Mouse (Mus musculus): Measurements from ENCODE around the gene Lsmem1. TPM values are rescaled to one million over a fixed set of nuclear protein-coding genes. Genes with fewer than 3 reads are reported as not detected.

Gene Lsmem1
- polyA plus RNA-seq, 1 experiment from 2014 or later = 0.09 TPM

DNA sequence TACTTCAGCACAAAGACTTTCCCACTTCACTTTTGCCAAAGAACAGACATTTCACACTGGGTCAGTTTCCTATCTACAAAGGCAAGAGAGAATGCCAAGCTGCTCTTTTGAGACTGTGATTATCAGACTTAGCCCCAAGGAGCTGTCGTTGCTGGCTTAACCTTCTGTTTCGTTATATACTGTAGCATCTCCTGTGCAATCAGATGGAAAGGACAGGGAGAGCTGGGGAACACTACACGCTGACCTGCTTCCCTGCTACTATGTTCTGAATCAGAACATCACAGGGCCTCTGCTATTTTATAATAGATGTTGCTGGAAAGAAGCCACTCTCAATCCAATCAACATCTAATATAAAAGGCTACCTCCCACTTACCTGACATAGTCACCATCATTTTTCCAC, 9.8 kb upstream of the Lsmem1 start:
- no peak overlapping the region for H3K9ac ChIP-seq
- H3K9me3 ChIP-seq (replicated peaks) = no peaks in the 10 kb centered on the region
- ATAC-seq (ENCODE audit: insufficient read depth) = no peak
- H3K36me3 ChIP-seq (replicated peaks) = peaks cover 83% of the 10 kb centered on the region
- H3K4me3 ChIP-seq (replicated peaks) = no peak overlapping the region
- no peak overlapping the region for H3K27ac ChIP-seq (replicated peaks)
- no peaks in the 10 kb centered on the region for H3K4me1 ChIP-seq (replicated peaks)
- no peak overlapping the region for H3K4me2 ChIP-seq
- WGBS (ENCODE audit: insufficient replicate concordance) = 83% methylated on average over 3 of the region's 3 CpGs
- no peaks in the 10 kb centered on the region for H3K27me3 ChIP-seq

DNA sequence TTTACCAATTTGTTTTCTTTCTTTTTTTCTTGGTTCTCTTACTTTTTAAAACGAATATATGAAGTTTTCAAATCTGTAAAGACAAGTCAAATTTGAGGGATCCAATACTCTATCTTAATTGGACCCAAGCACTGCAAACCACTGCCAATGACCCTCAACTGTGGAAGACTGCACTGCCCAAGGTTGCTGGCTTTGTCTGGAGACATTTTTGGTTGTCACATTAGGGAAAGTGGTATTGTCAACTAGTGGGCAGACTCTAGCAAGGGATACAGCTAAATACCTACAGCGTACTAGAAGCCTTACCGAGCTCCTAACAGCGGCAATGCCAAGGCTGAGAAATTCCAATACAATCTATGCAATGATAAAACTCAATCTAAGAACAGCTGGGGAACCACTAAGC, 8.6 kb upstream of the Lsmem1 start:
- Histone ChIP-seq H3K9ac (no peak overlapping the region), H3K27me3 (no peaks in the 10 kb centered on the region), H3K36me3 (replicated peaks) (peaks cover 83% of the 10 kb centered on the region), H3K9me3 (replicated peaks) (no peaks in the 10 kb centered on the region), H3K4me2 (no peak overlapping the region), H3K27ac (replicated peaks) (no peak overlapping the region), H3K4me3 (replicated peaks) (no peak overlapping the region), H3K4me1 (replicated peaks) (no peaks in the 10 kb centered on the region)
- WGBS (ENCODE audit: insufficient replicate concordance) = 84% methylated on average over 4 of the region's 4 CpGs
- no peak for ATAC-seq (ENCODE audit: insufficient read depth)

DNA sequence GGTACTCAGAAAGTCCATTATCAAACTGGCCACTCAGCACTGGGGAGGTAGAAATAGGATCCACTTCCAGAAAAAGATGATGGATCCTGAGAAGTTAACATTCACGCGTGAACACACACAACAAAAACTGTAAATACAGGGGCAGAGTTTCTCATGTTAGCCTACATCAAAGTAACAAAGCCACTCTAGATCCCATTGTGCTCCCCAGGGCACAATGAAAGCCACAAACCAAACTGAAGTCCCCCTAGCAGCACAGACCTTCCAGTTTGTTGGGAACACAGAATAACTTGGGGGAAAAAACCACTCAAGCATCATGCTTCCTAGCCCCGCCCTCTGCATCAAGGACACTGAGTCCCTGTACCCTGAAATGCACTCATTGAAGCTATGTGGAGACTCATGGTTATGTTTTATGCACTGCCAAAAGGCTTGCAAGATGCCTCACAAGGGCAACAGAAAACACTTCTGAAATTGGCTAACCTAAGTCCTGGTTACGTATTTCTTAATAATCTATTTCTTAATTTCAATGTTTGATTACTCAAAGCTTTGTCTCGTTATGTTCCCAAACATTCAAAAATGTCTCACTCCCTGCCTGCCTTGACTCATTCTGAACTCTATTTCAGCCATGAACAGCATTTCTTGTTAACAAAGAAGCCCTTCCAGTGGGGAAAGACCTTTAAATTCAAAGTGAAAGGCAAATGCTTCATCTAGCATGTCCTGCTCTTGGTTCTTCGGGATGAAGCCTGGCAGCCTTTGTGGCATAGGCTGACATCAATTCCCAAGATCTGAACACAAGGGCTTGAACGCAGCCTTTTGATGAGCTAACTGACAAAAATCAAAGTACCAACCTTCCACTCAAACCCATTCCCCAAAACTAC, 3.1 kb upstream of the Lsmem1 start:
- H3K4me1 ChIP-seq (replicated peaks) = no peaks in the 10 kb centered on the region
- no peaks in the 10 kb centered on the region for H3K27me3 ChIP-seq
- no peak overlapping the region for H3K9ac ChIP-seq
- H3K4me2 ChIP-seq = no peak overlapping the region
- H3K9me3 ChIP-seq (replicated peaks) = no peaks in the 10 kb centered on the region
- H3K36me3 ChIP-seq (replicated peaks) = peaks cover 57% of the 10 kb centered on the region
- ATAC-seq (ENCODE audit: insufficient read depth) = no peak
- 82% methylated on average over 7 of the region's 7 CpGs for WGBS (ENCODE audit: insufficient replicate concordance)
- H3K27ac ChIP-seq (replicated peaks) = no peak overlapping the region
- H3K4me3 ChIP-seq (replicated peaks) = no peak overlapping the region

DNA sequence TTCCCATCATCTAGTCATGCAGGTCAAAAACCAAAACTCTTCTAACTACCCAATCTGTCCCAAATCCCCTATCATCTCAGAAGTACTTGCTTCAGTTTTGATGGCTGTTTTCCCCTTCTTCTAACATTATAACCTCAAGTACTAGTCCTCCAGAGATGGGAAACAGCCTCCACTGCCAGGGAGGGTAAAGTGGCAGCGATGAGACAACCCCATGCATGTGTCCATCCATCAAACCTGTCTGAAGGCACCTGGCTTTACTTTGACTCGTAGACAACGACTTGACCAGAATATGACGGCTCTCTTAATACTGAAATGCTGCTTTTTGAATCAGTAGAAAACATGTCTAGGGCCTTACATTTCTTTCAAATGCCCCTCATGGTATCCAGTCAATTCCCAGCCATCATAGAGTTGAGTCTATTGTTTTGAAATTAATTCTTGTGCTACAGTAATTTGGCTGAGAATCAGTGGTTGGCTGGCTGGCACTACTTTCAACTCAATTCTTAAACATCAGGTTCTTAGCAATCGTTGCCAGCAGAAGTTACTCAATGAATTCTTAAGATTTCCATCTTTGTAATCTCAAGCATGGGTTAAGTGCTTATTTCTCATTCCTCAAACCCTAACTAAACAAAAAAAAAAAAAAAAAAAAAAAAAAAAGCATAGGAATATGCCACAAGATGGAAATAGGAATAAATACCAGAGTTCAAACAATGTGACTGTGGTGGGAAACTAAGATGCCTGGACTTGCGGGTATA, 1.4 kb upstream of the Lsmem1 start:
- Histone ChIP-seq H3K4me3 (replicated peaks) (no peak overlapping the region), H3K4me1 (replicated peaks) (no peaks in the 10 kb centered on the region), H3K27me3 (no peaks in the 10 kb centered on the region), H3K9ac (no peak overlapping the region), H3K9me3 (replicated peaks) (no peaks in the 10 kb centered on the region), H3K36me3 (replicated peaks) (peaks cover 41% of the 10 kb centered on the region), H3K4me2 (no peak overlapping the region), H3K27ac (replicated peaks) (no peak overlapping the region)
- ATAC-seq (ENCODE audit: insufficient read depth) = no peak
- 74% methylated on average over 6 of the region's 6 CpGs for WGBS (ENCODE audit: insufficient replicate concordance)

DNA sequence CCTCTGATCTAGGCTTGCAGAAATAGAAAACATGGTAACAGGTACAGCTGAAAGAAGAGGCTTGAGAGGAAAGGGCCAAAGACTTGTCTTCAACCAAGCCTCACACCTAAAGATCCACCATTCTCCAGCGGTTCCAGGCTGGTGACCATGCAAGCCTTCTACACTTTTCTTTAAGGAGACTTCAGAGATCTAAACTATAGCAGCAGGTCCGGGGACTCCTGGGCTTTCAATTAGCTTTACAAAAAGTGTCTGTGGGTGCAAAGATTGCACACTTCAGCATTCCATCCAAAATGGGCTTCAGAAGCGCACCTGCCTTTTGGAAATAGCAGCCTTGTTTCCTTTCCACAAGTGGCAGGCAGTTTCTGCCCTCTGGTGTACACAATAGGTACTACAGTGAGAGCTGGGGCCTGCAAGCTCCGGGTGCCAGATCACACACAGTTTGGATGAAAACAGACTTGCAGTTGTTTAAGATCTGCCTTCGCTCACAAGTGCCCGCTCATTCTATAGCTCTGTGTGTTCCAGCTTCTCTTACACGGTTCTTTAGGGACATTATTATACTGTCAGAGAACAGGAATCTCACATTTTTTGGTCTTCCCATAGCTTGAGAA, 609 bp upstream of the Lsmem1 start:
- H3K4me1 ChIP-seq (replicated peaks) = no peaks in the 10 kb centered on the region
- no peak overlapping the region for H3K4me3 ChIP-seq (replicated peaks)
- no peaks in the 10 kb centered on the region for H3K27me3 ChIP-seq
- WGBS (ENCODE audit: insufficient replicate concordance) = 44% methylated on average over 7 of the region's 7 CpGs
- no peak for ATAC-seq (ENCODE audit: insufficient read depth)
- peaks cover 33% of the 10 kb centered on the region for H3K36me3 ChIP-seq (replicated peaks)
- H3K9ac ChIP-seq = no peak overlapping the region
- H3K9me3 ChIP-seq (replicated peaks) = no peaks in the 10 kb centered on the region
- no peak overlapping the region for H3K27ac ChIP-seq (replicated peaks)
- H3K4me2 ChIP-seq = no peak overlapping the region

DNA sequence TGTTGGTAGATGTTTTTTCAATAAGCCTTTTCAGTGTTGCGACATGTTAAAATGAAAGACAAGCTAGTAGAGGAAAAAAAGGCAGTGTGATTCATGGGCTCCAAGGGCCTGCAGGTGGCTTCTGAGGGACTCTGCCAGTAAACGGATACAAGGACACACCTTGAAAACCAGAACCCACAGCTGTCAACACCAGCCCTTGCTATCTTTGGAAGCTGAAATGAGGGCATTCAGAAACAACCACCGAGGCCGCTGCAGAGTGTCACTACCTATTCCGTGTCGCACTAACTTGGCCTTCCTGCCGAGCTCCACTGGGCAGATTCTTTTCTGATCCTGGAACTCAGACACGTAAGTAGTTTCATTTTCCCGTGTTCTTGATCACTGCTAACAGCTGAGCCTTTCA, 863 bp downstream of the Lsmem1 start:
- Histone ChIP-seq H3K27ac (replicated peaks) (no peak overlapping the region), H3K4me1 (replicated peaks) (no peaks in the 10 kb centered on the region), H3K4me2 (no peak overlapping the region), H3K36me3 (replicated peaks) (peaks cover 18% of the 10 kb centered on the region), H3K27me3 (no peaks in the 10 kb centered on the region), H3K9me3 (replicated peaks) (no peaks in the 10 kb centered on the region), H3K4me3 (replicated peaks) (no peak overlapping the region), H3K9ac (no peak overlapping the region)
- no peak for ATAC-seq (ENCODE audit: insufficient read depth)
- WGBS (ENCODE audit: insufficient replicate concordance) = 76% methylated on average over 9 of the region's 9 CpGs

- Histone ChIP-seq H3K4me1 (replicated peaks) (no peaks in the 10 kb centered on the region), H3K4me3 (replicated peaks) (no peak overlapping the region), H3K36me3 (replicated peaks) (peaks cover 15% of the 10 kb centered on the region), H3K27me3 (no peaks in the 10 kb centered on the region), H3K27ac (replicated peaks) (no peak overlapping the region), H3K9ac (no peak overlapping the region), H3K4me2 (no peak overlapping the region), H3K9me3 (replicated peaks) (no peaks in the 10 kb centered on the region)
- no peak for ATAC-seq (ENCODE audit: insufficient read depth)
- WGBS (ENCODE audit: insufficient replicate concordance) = 72% methylated on average over 5 of the region's 5 CpGs
These were observed 1.3 kb downstream of the Lsmem1 start for GRCm38 (mm10) chr12:40198019-40198418.

DNA sequence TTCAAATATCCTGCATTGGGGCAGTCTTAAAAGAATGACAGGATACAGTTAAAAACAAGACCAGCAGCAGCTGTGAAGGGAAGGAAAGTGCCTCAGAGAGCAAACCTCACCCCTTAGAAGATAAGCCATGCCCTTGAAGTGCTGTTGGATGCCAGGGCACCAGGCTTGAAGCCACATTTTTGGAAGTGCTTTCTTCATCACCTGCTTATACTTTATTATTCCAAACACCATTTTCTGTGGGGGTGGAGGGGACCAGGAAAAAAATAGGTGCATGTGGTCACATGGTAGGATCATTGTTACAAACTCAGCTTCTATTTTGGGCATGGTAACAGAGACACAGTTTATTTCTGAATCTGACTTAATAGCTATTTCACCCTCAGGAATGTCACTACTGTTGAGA, 1.8 kb downstream of the Lsmem1 start:
- Histone ChIP-seq H3K27ac (replicated peaks) (no peak overlapping the region), H3K9ac (no peak overlapping the region), H3K27me3 (no peaks in the 10 kb centered on the region), H3K36me3 (replicated peaks) (peaks cover 10% of the 10 kb centered on the region), H3K4me3 (replicated peaks) (no peak overlapping the region), H3K4me1 (replicated peaks) (no peaks in the 10 kb centered on the region), H3K4me2 (no peak overlapping the region), H3K9me3 (replicated peaks) (no peaks in the 10 kb centered on the region)
- ATAC-seq (ENCODE audit: insufficient read depth) = no peak

DNA sequence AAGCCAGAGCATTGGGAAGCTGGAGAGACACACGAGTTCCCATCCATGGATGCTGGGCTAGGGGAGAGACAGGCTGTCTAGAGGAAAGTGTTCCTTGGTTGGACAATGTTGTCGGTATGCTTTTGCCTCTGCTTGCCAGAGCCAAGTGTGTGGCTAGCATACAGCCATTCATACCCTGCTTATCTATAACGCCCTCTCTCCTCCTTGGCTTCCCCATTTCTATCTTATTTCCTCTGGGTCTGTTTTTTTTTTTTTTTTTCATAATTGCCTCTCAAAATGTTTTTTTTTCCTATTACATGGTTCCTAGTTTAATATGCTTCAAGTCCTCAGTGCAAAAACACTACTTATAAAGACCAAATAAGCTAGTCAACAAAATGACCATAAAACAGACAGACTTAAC, 13.8 kb downstream of the Lsmem1 start:
- Histone ChIP-seq H3K9me3 (replicated peaks) (no peaks in the 10 kb centered on the region), H3K9ac (no peak overlapping the region), H3K4me1 (replicated peaks) (no peaks in the 10 kb centered on the region), H3K36me3 (replicated peaks) (no peaks in the 10 kb centered on the region), H3K27me3 (no peaks in the 10 kb centered on the region), H3K27ac (replicated peaks) (no peak overlapping the region), H3K4me2 (no peak overlapping the region), H3K4me3 (replicated peaks) (no peak overlapping the region)
- ATAC-seq (ENCODE audit: insufficient read depth) = no peak
- 6% methylated on average over 3 of the region's 3 CpGs for WGBS (ENCODE audit: insufficient replicate concordance)

DNA sequence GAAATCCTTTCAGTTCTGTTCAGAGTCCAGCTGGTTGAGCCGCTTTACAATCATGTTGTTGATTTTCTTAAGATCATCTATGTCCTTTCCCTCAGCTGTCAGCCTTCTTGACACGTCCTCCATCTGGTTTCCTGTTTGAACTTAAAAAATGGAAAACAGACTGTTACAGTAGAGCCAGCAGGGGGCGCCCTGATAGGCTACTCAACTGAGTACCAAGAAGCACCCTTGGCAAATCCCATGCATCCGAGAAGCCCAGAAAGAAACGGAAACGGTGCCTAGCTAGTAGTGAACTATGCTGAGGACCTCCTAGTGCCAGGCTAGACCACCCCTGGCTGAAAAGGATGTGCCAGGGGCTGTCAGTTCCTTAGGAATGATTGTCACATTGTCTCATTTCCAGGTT, 22.2 kb downstream of the Lsmem1 start:
- H3K36me3 ChIP-seq (replicated peaks) = no peaks in the 10 kb centered on the region
- H3K27ac ChIP-seq (replicated peaks) = no peak overlapping the region
- no peak overlapping the region for H3K9ac ChIP-seq
- no peak for ATAC-seq (ENCODE audit: insufficient read depth)
- no peaks in the 10 kb centered on the region for H3K9me3 ChIP-seq (replicated peaks)
- WGBS (ENCODE audit: insufficient replicate concordance) = 37% methylated on average over 6 of the region's 6 CpGs
- no peaks in the 10 kb centered on the region for H3K27me3 ChIP-seq
- no peak overlapping the region for H3K4me3 ChIP-seq (replicated peaks)
- H3K4me1 ChIP-seq (replicated peaks) = no peaks in the 10 kb centered on the region
- H3K4me2 ChIP-seq = no peak overlapping the region

- ATAC-seq (ENCODE audit: insufficient read depth) = no peak
- no peak overlapping the region for H3K27ac ChIP-seq (replicated peaks)
- WGBS (ENCODE audit: insufficient replicate concordance) = 37% methylated on average over 2 of the region's 2 CpGs
- no peak overlapping the region for H3K4me2 ChIP-seq
- no peak overlapping the region for H3K4me3 ChIP-seq (replicated peaks)
- no peaks in the 10 kb centered on the region for H3K27me3 ChIP-seq
- no peaks in the 10 kb centered on the region for H3K36me3 ChIP-seq (replicated peaks)
- no peaks in the 10 kb centered on the region for H3K4me1 ChIP-seq (replicated peaks)
- no peaks in the 10 kb centered on the region for H3K9me3 ChIP-seq (replicated peaks)
- H3K9ac ChIP-seq = no peak overlapping the region
These were observed 23.1 kb downstream of the Lsmem1 start for GRCm38 (mm10) chr12:40176158-40176557.

Data from liver, embryonic 15.5 days (tissue).